In genomic region chr15:102727951-102728350, GRCm38 (mm10) we compare ENCODE assay signal across 25 mouse cellular contexts.
"Had no signal": no experiment of that assay in that cellular context is flagged by ENCODE, and none has a peak within 500 bp of the region (broad histone marks: within the 10 kb centered on the region; RNA-seq: fewer than 3 reads in every experiment).

No protein-coding gene starts in this region.

- H3K27ac ChIP-seq: heart, adult 2 months; heart, embryonic 13.5 days; heart, embryonic 15.5 days; hindbrain, embryonic 13.5 days; hindbrain, embryonic 15.5 days; hindbrain, postnatal 0 days; kidney, embryonic 15.5 days; kidney, postnatal 0 days; limb, embryonic 13.5 days had no signal

- H3K4me2 ChIP-seq: heart, embryonic 11.5 days; heart, embryonic 13.5 days; heart, embryonic 15.5 days; hindbrain, embryonic 13.5 days; hindbrain, embryonic 15.5 days; kidney, embryonic 15.5 days; limb, embryonic 13.5 days had no signal

- H3K4me1 ChIP-seq: kidney, embryonic 15.5 days had no signal

- H3K27me3 ChIP-seq: hindbrain, embryonic 15.5 days had no signal

- H3K9me3 ChIP-seq: heart, embryonic 13.5 days; heart, embryonic 15.5 days; hindbrain, embryonic 13.5 days; hindbrain, embryonic 15.5 days; kidney, embryonic 15.5 days; limb, embryonic 13.5 days had no signal

- H3K9ac ChIP-seq: forebrain, postnatal 0 days; heart, embryonic 13.5 days; heart, embryonic 15.5 days; hindbrain, embryonic 13.5 days; hindbrain, embryonic 15.5 days; kidney, embryonic 15.5 days; limb, embryonic 13.5 days had no signal

- H3K4me3 ChIP-seq: heart, adult 2 months; heart, embryonic 13.5 days; heart, embryonic 15.5 days; hindbrain, embryonic 13.5 days; hindbrain, embryonic 15.5 days; kidney, embryonic 15.5 days; limb, embryonic 13.5 days had no signal

- ATAC-seq: forebrain, postnatal 0 days; hindbrain, postnatal 0 days; intestine, embryonic 16.5 days had no signal

- H3K36me3 ChIP-seq: heart, embryonic 13.5 days; heart, embryonic 15.5 days; hindbrain, embryonic 13.5 days; hindbrain, embryonic 15.5 days; kidney, embryonic 15.5 days; limb, embryonic 13.5 days had no signal

- DNase-seq: forebrain, postnatal 0 days; gastrocnemius, postnatal 14 days; gastrocnemius, postnatal 36 days; heart, adult 11 months; heart, adult 2 months; heart, postnatal 14 days; heart, postnatal 36 days; kidney, adult 11 months; kidney, adult 2 months; kidney, adult 9 months; kidney, postnatal 14 days; kidney, postnatal 36 days; layer of hippocampus, adult 9-11 months; layer of hippocampus, postnatal 36 days; left cerebral cortex, postnatal 4 days had no signal
